In genomic region chr3:126016166-126016565, GRCm38 (mm10) we compare ENCODE assay signal across 15 mouse cellular contexts.
"Had no signal": no experiment of that assay in that cellular context is flagged by ENCODE, and none has a peak within 500 bp of the region (broad histone marks: within the 10 kb centered on the region; RNA-seq: fewer than 3 reads in every experiment).

No protein-coding gene starts in this region.

- H3K9ac ChIP-seq: neural tube, embryonic 15.5 days; stomach, embryonic 15.5 days had no signal

- H3K4me3 ChIP-seq: neural tube, embryonic 15.5 days; stomach, embryonic 15.5 days had no signal

- H3K27me3 ChIP-seq: neural tube, embryonic 15.5 days; stomach, embryonic 15.5 days had no signal

- H3K4me1 ChIP-seq: neural tube, embryonic 15.5 days; stomach, embryonic 15.5 days had no signal

- H3K27ac ChIP-seq: neural tube, embryonic 15.5 days; stomach, embryonic 15.5 days; stomach, postnatal 0 days had no signal

- H3K36me3 ChIP-seq: neural tube, embryonic 15.5 days; stomach, embryonic 15.5 days had no signal

- DNase-seq: retina, postnatal 1 day; right cerebral cortex, adult 18-20 months; right cerebral cortex, postnatal 14 days; right cerebral cortex, postnatal 25 days; right cerebral cortex, postnatal 4 days; spleen, adult 18-20 months; thymus, adult 18-20 months; thymus, adult 2 months; thymus, postnatal 14 days; thymus, postnatal 25 days; thymus, postnatal 36 days; thymus, postnatal 4 days had no signal

- H3K4me2 ChIP-seq: neural tube, embryonic 15.5 days; stomach, embryonic 15.5 days had no signal

- H3K9me3 ChIP-seq: neural tube, embryonic 15.5 days; stomach, embryonic 15.5 days had no signal
